Mouse (Mus musculus) gastrocnemius, adult 2 months (tissue): Measurements from ENCODE around the gene Slc12a3. TPM values are rescaled to one million over a fixed set of nuclear protein-coding genes. Genes with fewer than 3 reads are reported as not detected.

ENCODE experiments used
- DNase-seq: peaks from one replicate; pipeline ENCODE4 v3.0.0; 2022
- H3K27ac ChIP-seq: fragments of 200-600 bp; 2 replicates; pipeline ENCODE4 v1.8.1; 2022; ENCODE audit warnings: mild to moderate bottlenecking
- H3K4me3 ChIP-seq: fragments of 200-600 bp; 2 replicates; pipeline ENCODE4 v1.8.1; 2022; ENCODE audit warnings: mild to moderate bottlenecking, moderate library complexity
- CTCF ChIP-seq: fragments of 200-600 bp; IDR thresholded peaks from 2 replicates; pipeline ENCODE4 v1.8.1; 2022; ENCODE audit warnings: antibody characterized with exemption, mild to moderate bottlenecking, moderate library complexity
- intact Hi-C: fragments of 180-260 bp; cut with DNase I; formaldehyde crosslinking; loops from one replicate; pipeline ENCODE4 v1.15.1; 2025
- long read RNA-seq, 2 experiments: library from polyadenylated mRNA; stranded (forward); transcript quantifications; one replicate each; pipeline ENCODE4 v2.0.0; 2021
- total RNA-seq, 2 experiments: library from RNA; stranded (reverse); gene quantifications; 2 replicates each; pipeline ENCODE4 v1.2.3; 2021

Slc12a3 gene
- total RNA-seq = not detected
- long read RNA-seq, experiment 1, partial matches to known transcripts = 0 of 1 reads
- long read RNA-seq, experiment 1, other reads (novel, unspliced or antisense) = 1 of 1 reads
- long read RNA-seq, experiment 2 = 0 reads

GRCm38 (mm10) chr8:94328932-94329728 is at the start of gene Slc12a3:
Slc12a3 (plus strand) TSS chr8:94329201.
- intact Hi-C loops = loop anchor here (5.0 kb wide), 1 partner anchor 37 kb away; no protein-coding TSS in a partner anchor
- DNase-seq = no peak
- no peak for TF ChIP-seq CTCF
- H3K4me3 ChIP-seq = no peak within 1 kb of the TSS
- H3K27ac ChIP-seq = no peak within 1 kb of the TSS

DNA sequence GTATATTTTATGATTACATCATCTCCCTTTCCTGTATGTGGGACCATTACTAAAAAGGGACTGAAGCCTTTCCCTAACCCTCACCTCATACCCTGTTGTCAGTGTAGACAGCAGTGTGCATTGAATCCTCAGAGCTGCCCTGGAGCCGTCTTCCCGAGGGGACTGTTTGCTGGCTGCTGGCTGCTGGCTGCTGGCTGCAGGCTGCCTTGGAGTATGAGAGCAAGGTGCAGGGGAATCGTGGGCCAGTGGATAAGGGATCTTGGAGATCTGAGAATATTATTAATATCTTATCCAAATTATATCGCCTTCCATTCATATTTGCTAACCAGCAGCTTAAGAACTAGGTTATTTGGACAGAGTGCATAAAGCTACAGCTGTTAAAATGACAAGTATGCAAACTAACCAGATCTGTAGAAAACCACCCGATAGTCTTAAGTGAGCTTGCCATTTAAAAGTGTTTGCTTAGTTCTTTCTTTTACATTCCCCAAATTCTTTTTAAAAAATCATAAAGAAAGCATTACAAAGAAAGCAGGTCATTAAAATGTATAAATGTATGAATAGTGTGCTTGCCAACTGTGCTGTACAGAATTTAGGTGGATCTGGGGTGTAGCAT is 48.9 kb upstream of the Slc12a3 start:
- H3K4me3 ChIP-seq = no peak overlapping the region
- intact Hi-C loops = no loop called here

DNA sequence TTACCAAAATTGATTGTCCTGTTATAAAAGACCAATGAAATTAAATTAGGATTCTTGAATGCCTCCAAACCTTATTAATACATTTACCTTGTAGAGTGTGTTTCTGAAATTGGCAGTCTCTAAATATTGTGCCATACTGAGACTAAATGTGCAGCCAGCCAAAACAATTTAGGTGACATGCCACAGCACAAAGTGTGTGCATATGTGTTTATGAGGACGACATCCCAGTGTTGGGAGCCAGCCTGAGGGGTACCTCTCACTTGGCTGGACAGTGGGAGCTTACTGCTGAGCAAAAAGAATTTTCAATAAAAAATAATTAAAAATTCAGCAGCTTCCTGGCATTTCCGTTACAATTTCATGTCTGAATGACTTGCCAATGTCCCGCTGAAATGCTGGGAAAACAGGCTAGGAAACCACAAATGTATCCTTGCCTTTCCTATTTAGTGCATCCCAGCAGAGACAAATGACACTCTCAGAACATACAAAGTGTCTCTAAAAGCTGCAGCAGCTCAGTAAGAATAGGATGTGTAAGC is 46.5 kb upstream of the Slc12a3 start:
- no peak for DNase-seq
- TF ChIP-seq CTCF = no peak
- intact Hi-C loops = no loop called here
- H3K4me3 ChIP-seq = no peak overlapping the region
- no peak overlapping the region for H3K27ac ChIP-seq

More for the DNA sequence above, 48.9 kb upstream of the Slc12a3 start:
- no peak overlapping the region for H3K27ac ChIP-seq
- no peak for DNase-seq
- no peak for TF ChIP-seq CTCF

DNA sequence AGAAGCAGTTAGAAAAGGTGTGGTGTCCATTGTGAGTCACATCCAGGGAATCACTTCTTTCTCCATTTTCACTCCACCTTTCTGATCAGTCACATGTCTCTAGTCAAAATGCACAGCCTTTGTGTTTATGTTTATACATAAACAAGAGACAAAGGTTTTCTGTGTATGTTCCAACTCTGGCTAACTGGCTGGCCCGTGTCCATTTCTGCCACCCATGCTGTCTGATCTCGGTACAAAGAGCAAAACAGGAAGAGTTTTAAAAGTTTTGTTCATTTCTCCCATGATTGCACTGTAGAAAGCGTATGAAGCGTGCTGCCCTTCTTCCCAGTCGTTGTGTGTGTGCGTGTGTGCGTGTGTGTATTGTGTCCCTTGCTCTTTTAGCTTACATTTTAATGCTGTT is 44.8 kb upstream of the Slc12a3 start:
- no peak for DNase-seq
- intact Hi-C loops = no loop called here
- no peak for TF ChIP-seq CTCF
- Histone ChIP-seq H3K4me3 (no peak overlapping the region), H3K27ac (no peak overlapping the region)

DNA sequence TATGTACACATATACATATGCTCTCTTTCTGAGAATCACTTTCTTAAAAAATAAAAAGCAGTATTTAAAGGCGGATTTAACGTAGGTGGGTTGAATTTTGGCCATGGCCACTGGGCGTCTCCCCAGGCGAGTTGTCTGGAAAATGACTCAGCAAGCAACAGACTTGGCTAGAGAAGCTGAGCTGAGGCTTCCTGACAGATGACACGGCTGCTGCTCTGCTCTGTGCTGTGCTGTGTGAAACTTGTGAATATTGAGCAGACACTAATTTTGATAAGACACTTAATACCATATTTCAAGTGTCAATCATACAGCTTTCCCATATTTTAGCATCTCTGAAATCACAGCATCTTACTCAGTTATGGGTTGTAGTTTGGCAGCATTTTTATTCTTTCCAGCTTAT is 38.4 kb upstream of the Slc12a3 start:
- intact Hi-C loops = loop anchor here (5.0 kb wide), 1 partner anchor 37 kb away; the partner anchor contains the start of gene Slc12a3
- Histone ChIP-seq H3K4me3 (no peak overlapping the region), H3K27ac (peak overlapping the region; percentile 70)
- DNase-seq = peak; percentile 77
- TF ChIP-seq CTCF = peak; percentile 12; the same call in 1 of the 2 replicates

GRCm38 (mm10) chr8:94292072-94292471 is 36.9 kb upstream of the Slc12a3 start:
- Histone ChIP-seq H3K4me3 (no peak overlapping the region), H3K27ac (peak overlapping the region; percentile 9; the same call in 1 of the 2 replicates)
- TF ChIP-seq CTCF = no peak
- intact Hi-C loops = loop anchor here (5.0 kb wide), 1 partner anchor 35 kb away; the partner anchor contains the start of gene Slc12a3
- peak; percentile 53 for DNase-seq

- no peak overlapping the region for H3K4me3 ChIP-seq
- no peak for TF ChIP-seq CTCF
- DNase-seq = no peak
- intact Hi-C loops = loop anchor here (5.0 kb wide), 1 partner anchor 35 kb away; the partner anchor contains the start of gene Slc12a3
- H3K27ac ChIP-seq = no peak overlapping the region
Observed at GRCm38 (mm10) chr8:94292626-94293025, 36.4 kb upstream of the Slc12a3 start.

DNA sequence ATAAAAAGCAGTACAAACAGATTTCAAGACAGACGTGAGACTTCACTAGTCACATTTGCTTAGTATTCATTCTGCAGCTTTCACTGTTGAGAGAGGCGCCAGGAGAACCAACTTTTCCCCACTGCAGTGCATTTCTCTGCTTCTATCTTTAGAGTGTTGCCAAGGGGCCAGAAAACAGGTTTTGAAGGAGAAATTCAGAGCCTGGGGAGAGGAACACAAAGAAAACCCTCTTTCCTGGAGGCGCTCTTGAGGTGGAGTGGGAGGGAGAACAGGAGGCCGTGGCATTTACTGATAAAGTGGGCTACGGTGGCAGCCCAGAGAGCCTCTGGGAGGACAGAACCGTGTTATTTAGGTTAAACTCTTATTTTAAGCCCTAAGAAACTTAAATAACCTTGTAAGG is 33.3 kb upstream of the Slc12a3 start:
- TF ChIP-seq CTCF = no peak
- Histone ChIP-seq H3K27ac (no peak overlapping the region), H3K4me3 (no peak overlapping the region)
- DNase-seq = no peak
- intact Hi-C loops = no loop called here

DNA sequence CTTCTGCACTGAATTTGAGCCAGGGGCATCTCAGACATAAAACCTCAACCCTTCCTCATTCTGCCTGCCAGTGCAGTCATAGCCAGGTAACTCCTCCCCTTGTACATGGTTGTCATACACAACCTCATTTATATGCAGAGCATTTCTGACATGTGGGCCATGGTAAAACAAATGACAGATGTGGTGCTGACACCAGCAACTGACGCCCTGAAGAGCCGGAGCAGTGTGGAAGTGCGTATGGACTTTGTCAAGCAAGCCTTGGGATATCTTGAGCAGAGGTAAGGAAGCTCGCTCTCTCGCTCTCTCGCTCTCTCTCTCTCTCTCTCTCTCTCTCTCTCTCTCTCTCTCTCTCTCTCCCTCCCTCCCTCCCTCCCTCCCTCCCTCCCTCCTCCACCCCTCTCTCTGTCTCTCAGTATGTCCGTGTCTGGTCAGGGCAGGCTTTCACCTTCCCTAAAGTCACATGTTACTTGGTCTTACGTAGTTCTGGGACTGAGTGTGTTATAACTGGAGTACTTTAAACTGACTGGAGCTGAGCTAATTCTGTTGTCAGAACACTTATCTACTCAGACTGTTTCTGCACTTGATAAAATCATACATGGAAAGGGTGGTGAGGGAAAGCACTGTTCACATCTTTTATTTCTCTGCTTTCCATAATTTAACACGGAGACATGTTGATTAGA is 32.5 kb upstream of the Slc12a3 start:
- Histone ChIP-seq H3K27ac (peak overlapping the region; percentile 60), H3K4me3 (no peak overlapping the region)
- intact Hi-C loops = no loop called here
- DNase-seq = no peak
- TF ChIP-seq CTCF = no peak

GRCm38 (mm10) chr8:94297101-94297500 is 31.9 kb upstream of the Slc12a3 start:
- intact Hi-C loops = no loop called here
- no peak for TF ChIP-seq CTCF
- peak; percentile 65 for DNase-seq
- no peak overlapping the region; the same call in 1 of the 2 replicates for H3K4me3 ChIP-seq
- peak overlapping the region; percentile 60 for H3K27ac ChIP-seq

DNA sequence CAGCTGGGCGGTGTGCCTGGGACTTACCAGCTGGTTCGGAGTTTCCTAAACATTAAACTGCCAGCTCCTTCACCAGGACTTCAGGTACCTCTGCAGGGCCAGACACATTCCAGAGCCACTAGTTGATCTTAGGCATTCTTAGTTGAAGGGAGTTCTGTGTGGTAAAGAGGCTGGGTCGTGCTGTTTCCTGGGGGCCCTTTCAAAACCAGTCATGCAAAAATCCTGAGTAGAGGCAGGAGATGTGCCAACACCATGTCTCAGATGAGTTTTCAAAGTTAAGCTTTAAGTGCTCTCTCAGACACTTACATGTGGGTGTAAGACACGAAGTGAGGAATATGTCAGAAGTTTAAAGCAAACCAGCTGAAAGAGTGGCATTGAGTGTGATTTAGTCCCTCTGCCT is 28.2 kb upstream of the Slc12a3 start:
- Histone ChIP-seq H3K27ac (no peak overlapping the region), H3K4me3 (no peak overlapping the region)
- intact Hi-C loops = no loop called here
- TF ChIP-seq CTCF = no peak
- no peak for DNase-seq

GRCm38 (mm10) chr8:94304412-94304811 is 24.6 kb upstream of the Slc12a3 start:
- no peak overlapping the region for H3K4me3 ChIP-seq
- intact Hi-C loops = no loop called here
- DNase-seq = no peak
- no peak overlapping the region for H3K27ac ChIP-seq
- TF ChIP-seq CTCF = no peak
